Mouse (Mus musculus) left cerebral cortex, adult 11 months (tissue): Measurements from ENCODE around the gene Bcr.
A peak's percentile ranks its signal among the peaks of the same experiment; 100 is the strongest.

Experiments
- DNase-seq: peaks from one replicate; pipeline ENCODE4 v3.0.0; 2022; ENCODE audit warnings: low spot score

The Bcr gene

DNA sequence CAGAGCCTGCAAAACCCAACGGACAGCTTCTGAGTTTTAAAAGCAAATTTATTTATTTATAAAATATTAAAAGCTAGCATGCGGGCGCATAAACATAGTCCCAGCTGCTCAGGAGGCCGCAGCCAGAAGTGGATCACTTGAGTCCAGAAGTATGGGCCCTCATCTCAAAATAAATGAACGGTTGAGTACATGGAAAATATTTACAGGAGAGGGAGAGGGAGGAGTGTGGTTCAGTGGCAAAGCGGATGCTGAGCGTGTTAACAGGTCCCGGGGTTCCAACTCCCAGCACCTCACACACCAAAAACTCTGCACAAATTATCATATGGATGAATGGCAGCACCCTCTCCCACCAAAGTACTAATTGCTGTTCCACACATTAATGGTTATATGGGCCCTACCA, 2.1 kb upstream of the Bcr start:
- no peak for DNase-seq

DNA sequence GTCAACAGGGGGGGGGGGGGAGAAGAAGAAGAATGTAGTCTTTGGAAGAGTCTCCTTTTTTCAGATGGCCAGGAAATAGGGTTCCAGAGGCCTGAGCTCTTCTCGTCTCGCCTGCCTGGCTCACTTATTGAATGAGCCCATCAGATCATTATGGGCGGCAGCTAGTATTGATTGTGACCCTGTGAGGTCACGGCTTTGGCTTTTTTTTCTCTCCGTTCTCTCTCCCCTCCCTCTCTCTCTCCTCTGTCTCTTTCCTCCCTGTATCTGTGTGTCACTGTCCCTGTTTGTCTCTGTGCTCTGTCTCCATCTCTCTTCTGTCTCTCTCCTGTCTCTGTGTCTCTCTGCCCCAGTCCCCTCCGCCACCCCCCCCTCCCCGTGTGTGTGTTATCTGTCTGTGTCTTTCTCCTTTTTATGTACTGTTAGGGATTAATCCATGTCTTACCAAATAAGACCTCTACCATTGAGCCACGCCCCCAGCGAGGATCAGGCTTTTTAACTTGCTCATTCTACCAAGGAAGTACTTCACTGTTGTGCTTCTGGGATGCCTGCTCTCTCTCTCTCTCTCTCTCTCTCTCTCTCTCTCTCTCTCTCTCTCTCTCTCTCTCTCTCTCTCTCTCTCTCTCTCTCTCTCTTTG, 1.5 kb upstream of the Bcr start:
- no peak for DNase-seq

DNA sequence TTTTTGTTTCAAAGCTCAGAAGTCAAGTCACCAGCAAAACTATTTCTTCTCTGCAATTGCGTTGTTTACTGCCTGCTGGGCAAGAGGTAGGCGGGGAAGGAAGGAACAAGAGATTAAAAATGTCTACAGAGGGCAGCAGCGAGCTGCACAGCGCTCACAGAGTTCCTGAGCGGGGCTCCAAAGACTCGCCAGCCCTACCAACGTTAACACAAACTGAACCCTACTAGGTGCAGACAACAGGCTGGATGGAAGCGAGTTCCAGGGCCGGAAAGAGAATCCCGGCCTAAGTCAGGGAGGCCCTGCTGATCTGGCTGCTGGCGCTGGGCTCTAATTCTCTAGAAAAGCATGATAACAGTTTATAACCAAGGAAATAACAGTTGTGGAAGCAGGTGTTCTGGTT, 996 bp upstream of the Bcr start:
- peak; percentile 69 for DNase-seq

DNA sequence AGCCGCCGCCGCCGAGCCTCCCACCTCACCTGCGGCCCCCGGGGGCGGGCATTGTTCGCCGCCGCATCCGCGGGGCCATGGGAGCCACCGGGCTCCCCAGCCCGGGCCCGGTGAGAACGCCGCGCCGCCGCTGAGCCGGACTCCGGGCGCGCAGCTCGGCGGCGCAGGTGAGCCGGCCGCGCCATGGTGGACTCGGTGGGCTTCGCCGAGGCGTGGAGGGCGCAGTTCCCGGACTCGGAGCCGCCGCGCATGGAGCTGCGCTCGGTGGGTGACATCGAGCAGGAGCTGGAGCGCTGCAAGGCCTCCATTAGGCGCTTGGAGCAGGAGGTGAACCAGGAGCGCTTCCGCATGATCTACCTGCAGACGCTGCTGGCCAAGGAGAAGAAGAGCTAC, 447 bp downstream of the Bcr start:
- DNase-seq = no peak

DNA sequence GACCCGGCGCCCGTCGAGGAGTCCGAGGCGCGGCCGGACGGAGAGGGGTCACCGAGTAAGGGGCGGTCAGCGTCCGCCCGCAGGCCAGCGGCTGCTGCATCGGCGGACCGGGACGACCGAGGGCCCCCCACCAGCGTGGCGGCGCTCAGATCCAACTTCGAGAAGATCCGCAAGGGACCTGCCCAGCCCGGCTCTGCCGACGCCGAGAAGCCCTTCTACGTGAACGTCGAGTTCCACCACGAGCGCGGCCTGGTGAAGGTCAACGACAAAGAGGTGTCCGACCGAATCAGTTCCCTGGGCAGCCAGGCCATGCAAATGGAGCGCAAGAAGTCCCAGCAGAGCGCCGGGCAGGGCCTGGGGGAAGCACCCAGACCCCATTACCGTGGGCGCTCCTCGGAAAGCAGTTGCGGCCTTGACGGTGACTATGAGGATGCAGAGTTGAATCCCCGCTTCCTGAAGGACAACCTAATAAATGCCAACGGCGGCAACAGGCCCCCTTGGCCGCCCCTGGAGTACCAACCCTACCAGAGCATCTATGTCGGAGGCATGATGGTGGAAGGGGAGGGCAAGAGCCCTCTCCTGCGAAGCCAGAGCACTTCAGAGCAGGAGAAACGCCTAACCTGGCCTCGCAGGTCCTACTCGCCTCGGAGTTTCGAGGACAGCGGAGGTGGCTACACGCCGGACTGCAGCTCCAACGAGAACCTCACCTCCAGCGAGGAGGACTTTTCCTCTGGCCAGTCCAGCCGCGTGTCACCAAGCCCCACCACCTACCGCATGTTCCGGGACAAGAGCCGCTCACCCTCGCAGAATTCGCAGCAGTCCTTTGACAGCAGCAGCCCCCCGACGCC, 1.2 kb downstream of the Bcr start:
- DNase-seq = no peak

DNA sequence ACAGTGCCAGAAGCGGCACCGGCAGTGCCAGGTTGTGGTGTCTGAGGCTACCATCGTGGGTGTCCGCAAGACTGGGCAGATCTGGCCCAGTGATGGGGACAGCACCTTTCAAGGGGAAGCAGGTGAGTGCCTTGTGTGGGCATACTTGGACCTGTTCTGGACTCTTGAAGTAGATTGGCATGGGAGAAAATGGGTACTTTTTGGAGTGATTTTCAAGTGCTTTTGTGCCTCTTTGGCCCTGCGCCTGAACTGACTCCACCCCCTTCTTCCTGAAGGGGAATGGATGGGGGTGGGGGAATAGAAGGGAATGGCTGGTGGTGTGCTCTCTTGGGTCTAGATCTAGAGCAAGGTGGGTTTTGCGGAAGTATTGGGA, 1.8 kb downstream of the Bcr start:
- no peak for DNase-seq

DNA sequence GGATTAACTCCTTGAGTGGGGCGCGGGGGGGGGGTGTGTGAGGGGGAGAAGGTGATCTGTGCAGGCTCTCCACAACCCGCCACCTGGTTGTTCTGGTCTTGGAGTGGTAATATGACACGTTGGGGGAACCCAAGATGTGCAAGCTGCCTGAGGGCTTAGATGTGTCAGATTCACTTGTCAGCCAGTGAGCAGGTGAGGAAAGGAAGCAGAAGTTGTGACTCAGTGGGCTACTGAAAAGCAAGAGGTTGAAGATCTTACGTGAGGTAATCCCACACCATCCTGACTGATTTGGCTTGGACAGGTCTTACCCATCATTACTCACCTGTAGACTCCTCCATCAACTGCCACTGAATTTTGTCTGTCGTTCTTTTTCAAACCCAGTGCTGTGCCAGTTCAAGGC, 2.2 kb downstream of the Bcr start:
- no peak for DNase-seq

DNA sequence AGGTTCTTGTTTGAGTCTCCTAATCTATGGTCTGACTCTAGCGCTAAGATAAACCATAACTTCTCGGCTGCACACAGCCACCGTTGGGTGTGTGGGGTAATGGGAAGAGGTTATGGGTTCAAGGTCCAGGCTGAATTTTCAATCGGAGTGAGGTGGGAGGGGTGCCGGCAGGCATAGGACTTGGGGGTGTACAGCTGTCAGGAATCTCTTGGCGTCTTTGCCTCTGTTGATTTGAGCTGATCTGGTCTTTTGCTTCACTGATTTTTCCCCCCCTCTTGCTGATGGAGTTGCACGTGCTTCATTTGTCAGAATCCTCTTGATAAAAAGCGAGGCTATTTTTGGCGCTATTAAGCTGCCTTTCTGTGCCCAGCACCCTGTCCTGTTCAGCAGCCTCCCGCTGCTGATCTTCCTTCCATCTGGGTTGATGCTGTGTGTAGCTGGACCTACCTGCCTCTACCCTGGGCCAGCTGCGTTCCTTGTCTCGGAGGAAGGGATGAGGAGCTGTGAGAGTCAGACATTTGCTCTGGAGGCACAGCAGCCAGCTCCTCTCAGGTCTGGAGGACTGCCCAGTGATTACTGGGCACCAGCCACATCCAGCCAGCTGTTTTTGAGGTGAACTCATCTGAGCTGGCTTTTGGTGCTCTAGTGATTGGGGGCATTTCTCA, 3.0 kb downstream of the Bcr start:
- DNase-seq = no peak

DNA sequence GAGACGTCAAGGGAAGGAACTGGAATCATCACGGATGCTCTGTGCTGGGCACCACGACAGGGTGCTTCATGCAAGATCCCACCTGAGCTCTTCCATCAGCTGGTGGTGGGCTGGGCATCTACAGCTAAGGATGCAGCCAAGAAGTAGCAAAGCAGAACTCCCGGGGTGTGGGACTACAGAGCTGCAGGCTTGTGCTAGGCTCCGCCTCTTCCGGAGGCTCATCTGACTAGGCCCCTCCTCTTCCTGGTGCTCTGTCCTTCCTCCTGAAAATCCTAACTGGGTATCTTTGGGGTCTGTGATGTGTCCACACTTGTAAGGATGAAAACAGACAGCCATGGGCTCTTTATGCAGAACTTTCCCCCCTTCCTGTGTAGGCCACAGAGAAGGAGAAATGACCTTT, 5.3 kb downstream of the Bcr start:
- DNase-seq = no peak

DNA sequence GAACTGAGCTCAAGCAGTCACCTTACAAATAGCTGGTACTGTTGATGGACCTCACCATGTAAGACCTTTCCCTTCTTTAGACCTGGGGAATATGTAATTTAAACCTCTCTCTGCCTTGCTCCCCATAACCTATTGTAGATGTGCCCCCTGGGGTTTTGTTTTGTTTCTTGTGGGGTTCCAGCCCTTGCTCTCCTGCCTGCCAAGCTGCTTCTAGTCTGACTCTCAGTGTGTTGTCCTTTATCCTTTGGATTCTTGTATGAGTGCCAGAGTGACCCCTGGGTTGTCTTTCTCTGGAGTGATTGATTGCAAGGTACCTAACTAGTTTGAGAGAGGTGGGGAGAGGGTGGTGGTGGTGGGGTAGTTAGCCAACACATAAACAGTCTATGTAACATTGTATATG, 7.1 kb downstream of the Bcr start:
- DNase-seq = no peak

DNA sequence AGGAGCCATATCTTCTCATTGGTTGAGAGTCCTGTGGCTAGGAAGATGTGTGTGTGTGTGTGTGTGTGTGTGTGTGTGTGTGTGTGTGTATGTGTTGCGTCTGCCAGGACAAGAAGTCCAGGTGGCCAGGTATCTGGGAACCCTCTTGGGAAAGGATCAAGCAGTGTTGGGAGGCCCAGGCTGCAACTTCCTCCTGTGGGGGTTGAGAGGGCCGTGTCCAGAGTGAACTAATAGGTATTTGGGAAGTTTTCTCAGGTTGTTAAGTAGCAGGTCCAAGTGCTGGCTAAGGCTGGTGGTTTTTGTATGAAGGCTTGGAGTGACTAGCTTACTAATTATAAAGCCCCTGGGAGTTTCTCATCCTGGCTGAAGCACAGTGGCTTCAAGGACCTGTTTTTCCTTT, 7.7 kb downstream of the Bcr start:
- no peak for DNase-seq

DNA sequence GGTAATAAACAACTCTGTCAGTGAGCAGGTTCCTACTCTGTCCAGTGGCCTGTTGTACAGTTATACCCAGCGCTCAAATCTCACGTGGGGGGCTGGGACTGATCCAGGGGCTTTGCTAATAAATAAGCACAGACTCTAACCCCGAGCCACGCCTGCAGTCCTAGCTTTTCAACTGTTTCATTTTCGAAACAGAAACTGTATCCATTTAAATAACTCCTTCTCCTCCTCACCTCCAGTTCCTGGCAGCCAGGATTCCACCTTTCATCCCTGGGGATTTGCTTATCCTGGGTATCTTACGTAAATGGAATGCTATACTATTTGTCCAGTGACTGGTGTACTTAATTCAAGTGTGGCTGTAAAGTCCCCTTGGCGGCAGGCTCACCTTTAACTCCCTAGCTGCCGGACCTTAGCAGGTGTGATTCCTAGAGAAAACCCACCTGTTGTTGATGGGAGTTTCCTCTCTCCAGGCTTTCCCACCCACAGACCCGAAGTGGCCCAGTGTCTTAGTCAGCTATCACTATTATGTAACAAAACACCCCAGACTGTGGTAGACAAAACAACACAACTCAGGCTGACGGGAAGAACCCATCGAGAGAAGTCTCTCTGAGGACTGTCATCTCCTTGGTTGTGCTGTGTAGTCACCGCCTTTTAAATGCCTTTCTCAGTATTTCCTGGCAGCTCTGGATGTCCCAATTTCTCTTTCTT, 8.4 kb downstream of the Bcr start:
- DNase-seq = no peak

DNA sequence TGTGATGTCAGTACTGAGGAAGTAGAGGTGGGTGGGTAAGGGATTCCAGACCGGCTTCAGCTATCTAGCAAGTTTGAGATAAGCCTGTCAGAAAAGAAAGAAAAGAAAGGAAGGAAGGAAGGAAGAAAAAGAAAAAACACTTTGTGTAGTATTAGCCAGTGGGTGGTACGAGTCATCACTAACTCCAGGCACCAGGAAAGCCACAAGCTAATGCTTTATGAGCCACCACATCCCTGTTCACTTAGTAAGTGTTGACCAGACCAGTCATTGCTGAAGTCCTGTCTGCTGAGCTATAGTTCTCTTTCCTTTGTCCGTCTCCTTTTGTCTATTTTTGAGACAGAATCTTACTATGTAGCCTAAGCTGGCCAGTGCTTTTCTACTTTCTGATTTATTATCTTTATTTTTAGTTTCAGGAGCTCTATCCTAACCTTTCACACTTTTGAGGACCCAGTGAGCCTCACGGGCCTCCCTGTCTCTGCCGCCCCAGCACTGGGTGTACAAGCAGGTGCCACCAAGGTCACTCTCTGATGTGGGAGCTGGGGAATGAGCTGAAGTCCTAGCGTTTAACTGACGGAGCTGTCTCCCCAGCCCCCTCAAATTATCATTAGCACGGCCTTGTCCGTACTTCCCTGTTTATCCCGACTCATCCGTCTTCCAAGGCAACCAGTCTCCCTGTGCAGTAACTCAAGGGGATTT, 10.0 kb downstream of the Bcr start:
- DNase-seq = no peak

DNA sequence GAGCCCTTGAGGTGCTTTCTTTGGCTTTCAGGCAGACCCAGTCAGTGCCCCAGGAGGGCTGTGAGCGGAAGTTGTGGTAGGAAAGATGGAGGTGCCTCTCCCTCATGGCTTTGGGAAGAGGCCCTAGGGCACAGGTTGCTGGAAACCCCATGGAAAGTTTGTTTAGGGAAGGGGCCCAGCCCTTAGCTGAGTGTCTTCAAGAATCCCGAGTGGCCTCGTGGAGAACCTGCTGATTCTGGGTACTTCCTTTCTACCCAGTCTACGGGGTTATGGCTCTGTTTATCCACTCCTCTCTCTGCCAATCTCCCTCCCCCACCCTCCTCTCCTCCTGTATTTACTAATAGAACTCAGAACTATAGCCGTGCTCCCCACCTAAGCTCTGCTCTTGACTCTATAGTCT, 15.3 kb downstream of the Bcr start:
- DNase-seq = no peak

DNA sequence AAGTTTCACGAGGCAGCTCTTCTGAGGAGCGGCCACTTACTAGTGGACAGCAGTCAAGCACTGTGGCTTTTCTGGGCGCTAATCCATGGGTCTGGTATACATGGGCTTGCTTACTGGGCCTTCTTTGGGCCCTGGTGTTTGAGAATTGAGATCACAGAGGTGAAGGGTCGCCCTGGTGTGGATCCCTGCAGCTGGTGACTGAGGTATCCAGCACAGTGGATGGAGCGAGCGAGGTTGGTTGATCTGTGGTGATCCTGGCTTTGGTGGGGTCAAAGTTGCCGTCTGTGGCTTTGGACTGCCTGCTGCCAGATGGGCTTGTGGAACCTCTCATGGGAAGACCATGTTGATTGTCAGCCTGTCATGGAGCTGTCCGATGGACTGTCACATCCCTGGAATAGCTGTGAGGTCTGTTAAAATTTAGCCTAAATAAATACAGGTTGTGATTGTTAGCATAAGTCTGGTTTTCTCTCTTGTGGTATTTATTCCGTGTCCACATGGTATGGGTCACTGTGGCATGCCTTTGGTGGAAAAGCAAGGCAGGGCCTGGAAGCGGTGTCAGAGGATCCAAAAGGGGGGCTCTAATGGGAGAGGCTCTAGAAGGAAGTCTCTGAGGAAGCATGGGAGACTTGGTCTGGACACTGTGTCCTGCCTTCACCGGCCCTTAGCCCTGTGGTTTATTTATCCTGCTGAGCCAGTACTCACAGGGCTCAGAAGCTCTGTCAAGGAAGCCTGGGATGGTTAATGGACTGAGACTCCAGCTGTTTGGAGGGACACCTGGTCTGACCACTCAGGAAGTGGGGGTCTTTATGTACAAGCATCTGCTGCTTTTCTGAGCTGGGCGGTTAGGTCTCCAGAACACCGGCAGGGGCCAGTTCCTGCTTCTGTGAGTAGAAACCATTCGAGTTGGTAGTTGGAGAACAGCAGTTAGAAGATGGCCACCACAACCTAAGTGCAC, 18.1 kb downstream of the Bcr start:
- no peak for DNase-seq

DNA sequence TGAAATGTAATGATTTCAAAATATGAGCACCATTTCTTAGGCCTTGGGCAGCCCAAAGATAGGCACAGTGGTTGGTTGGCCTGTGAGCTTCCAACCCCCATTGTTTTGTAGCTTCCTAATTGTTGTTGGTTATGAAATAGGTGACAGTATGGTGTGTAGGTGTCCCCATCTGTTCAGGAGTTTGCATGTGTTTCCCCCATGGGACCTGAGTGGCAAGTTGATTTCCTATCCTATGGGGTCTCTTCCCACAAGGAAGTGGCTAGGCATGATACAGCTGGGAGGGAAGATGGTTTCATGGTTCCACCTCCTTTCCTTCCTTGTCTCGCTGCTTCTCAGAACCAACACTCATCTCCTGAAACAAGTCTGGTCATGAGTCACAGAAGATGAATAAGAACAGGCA, 24.9 kb downstream of the Bcr start:
- DNase-seq = no peak

DNA sequence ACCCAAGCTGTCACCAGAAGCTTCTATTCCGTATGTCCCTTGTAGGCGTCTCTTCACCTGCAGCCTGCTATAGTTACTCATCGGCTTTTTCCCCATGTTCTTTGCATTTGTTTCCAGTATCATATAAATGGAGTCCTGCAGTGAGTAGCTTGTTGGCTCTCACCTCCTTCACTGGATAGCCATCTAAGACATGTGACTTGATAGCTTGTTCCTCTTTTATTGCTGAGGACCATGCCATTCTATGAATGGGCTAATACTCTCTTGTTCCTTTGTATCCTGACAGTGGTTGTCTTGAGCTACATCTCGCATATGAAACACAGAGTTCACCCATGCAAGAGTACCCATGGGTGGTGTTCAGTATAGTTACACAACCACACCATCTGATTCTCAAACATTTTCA, 28.1 kb downstream of the Bcr start:
- no peak for DNase-seq

DNA sequence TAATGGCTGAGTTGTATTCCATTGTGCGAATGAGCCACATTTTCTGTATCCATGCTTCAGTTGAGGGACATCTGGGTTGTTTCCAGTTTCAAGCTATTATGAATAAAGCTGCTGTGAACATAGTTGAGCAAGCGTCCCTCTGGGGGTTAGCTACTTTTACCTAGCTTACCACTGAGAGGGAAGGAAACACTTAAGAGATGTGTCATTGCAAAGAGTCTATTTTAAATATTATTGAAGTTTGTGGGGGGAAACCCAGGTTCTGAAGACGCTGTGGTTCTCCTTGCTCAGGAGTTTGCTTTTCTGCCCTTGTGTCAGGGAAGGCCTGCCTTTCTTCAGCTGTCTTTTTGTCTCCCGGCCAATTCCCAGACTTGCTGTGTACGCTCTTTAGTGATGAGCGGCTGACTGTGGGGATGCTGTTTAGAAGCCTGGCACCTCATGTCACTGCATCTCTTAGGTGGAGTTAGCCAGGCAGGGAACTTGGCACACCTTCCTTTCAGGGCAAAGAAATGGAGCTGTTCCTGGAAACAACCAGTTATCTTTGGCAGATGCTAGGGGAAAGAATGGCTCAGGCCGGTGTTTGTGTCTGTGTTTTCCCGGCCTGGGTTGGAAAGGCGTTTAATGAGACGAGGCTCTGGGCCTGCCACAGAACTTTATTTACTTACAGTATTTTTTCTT, 31.2 kb downstream of the Bcr start:
- DNase-seq = no peak

DNA sequence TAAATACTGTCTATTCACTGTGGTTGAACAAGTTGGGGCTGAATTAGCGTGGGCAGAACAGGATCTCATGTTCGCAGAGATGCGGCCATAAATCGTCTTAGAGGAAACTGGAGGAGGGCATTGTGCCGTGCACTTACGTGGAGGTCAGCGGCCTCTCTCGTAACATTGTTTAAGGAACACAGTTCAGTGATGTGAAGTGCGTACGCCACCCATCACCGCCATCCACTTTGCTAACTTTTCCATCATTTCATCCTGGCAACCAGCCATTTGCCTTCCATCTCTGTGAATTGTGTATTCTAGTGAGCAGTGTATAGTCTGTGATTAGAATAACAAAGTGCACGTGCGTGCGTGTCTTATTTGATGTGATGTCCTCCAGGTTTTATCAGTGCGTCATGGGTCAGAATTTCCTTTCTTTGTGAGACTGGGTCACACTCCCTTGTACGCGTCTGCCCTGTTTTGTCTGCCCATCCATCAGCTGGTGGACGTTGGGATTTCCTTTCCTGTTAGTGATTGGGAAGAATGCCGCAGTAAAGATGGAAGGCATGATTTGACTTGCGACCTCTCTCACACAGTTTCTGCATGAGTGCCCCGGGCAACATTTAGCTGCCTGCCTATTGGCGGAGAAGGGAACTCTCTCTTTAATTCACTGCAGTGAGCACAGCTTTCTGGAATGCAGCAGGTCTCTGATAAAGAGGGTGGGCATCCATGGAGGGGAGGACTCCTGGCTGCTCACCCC, 33.0 kb downstream of the Bcr start:
- DNase-seq = no peak

DNA sequence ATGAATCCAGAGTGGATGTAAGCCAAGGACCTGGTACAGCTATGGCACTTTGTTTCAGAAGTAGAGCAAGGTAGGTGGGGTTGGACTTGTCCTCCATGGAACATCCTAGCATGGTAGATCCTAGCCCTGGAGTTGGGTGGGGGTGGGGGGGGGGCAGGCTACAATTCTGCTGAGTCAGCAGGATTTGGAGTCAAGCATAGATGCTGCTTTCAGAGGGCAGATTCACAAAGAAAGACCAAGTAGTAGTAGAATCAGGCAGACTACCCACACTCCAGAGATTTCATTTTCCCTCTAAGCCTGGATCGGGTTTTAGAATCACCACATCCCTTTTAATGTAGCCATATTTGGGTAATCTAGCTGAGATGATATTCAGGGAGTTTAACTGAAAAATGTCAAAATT, 33.9 kb downstream of the Bcr start:
- DNase-seq = no peak
